Mouse (Mus musculus): ENCODE data around the gene Fam166b. TPM values are rescaled to one million over a fixed set of nuclear protein-coding genes. Genes with fewer than 3 reads are reported as not detected.

The Fam166b gene
- total RNA-seq, 2 experiments from 2014 or later, result not detected

DNA sequence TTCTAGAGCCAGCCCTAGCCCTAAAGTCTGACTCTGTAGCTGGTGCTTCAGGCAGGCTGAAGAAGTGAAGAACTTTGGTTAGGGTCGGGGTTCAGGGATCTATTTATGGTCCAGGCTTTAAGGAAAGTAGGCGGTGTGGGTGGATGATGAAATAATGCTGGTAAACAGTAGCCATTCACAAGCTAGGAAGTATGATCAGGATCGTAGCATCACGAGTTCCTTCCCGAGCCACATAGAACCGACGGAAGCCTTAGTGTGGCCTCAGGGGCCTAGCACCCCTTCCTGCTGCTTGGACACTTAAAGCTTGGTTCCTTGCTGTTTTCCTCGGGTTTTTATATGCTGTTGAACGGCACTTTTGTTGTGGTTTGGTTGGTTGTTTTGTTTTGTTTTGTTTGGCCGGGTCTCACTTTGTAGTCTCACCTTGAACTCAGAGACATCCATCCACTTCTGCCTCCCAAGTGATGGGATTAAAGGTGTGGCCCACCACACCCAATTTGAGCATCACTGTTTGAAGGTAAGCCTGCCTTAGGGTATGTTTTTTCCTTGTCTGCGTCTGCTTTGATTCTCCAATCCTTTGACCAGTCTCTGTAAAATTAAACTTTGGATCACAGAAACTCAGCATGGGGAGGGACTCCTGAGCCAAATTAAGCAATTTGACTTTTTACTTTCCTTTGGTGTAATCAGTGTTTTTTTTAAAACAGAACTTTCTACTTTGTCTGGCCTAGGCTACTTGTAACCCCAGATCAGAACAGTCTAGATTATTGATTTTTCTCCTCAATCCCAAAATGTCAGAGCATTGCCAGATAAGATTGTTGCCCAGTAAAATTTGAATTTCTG, 45.5 kb downstream of the Fam166b start:
- peak; percentile 27; the same call in 1 of the 2 replicates for ATAC-seq (ENCODE audit: poor library complexity, severe bottlenecking)

DNA sequence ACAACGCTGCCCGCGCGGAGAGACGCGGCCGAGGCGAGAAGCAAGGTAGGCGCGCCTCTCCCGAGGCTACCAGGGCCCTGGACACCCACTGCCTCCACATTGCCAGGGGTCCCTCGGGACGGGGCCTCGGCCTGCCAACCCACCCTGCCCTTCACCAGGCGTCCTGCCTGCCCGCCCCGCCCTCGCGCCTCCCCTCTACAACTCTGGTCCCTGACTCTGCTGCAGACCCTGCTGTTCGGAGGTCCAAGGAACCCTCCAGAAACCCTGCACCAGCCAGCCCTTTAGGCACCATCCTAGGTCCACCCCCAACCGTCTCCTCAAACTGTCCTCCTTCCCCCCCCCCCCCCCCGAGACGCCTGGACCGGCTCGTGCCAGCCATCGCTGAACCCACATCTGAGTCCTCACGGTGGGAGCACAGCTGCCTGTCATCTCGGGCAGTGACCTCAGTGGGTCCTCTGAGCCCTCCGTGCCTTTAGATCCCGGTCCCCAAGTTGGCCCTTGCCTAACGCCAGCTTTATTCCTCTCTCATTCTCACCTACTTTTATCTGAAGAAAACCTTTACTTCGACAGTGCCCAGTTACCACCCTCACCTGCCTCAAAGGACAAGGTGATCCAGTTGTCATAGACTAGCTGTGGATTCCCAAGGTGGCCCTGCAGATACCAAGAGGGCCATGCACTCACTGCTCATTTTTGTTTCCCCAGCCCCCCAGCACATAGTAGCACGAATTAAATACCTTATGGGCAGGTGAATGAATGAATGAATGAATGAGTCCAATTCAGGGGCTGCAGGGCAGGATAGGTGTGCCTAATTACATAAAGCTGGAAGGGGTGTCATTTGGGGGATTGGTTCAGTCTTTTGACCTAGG, 46.5 kb downstream of the Fam166b start:
- no peak for ATAC-seq (ENCODE audit: poor library complexity, severe bottlenecking)

DNA sequence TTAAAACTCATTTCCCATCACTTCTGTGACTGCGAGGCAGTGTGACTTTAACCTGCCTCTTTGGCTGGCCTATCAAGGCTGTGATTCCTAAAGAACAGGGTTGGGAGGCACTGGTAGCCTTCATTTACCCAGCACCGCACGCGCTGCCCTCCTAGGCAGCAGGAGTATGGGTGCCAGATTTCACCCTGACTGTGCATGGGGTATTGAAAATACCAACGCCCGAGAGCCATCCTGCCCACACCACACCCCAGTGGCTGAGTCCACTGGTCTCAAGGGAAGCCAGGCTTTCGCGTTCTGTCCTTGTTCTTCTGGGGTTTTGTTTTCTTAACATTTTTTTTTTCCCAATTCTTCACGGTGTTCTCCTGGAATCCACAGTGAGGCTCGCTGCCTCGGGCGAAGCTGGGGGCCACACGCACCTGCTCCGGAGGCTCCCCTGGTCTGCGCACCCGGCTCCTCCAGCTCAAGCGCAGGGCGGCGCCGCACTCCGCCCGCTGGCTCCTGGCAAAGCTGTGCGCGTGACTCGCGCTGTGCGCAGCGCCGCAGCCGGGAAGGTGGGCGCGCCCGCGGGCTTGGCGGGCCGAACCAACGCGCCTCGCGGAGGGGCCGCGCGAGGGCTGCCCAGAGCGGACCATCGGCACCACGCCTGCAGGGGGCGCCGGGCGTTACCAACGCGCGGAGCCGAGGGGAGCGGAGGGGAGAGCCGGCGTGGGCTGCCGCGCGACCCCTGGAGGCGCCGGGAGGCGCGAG, 47.4 kb downstream of the Fam166b start, which contains the start of gene Rusc2:
Rusc2 (plus strand) TSS at position 572 of the 747 bp plus-strand sequence.
- peak; percentile 88 for ATAC-seq (ENCODE audit: poor library complexity, severe bottlenecking)

DNA sequence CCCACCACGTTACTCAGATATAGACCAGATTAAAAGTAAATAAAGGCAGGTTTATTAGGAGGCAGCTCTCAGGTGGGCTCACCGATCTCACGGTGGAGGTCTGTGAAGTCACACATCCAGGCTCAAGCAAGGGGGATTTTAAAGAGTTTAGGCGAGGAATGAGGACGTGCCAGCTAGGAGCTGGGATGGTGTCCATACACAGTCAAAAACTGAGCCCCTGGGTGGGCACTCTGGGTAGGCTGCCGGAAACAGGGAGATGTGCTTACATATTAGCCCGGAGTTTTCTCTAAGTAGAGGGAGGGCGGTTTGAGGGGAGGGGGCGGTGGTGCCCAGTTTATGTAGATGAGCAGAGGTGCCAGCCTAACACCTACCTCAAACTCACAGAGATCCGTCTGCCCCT, 48.0 kb downstream of the Fam166b start:
- no peak for ATAC-seq (ENCODE audit: poor library complexity, severe bottlenecking)

DNA sequence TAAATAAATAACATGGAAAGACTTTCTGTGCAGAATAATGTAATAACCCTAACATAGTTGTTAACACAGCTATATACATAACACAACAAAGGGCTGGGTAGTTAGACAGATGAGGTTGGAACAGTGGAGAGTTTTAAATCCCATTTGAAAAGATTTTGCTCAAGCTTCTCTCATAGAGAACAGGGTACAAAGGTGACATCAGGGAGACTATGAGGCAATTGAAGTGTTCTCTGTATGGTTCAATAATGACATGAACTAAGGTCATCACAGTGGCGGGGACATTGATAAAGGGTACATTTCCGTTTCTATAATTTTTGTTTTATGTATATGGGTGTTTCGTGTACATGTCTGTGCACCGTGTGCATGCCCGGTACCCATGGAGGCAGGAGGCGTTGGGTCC, 49.3 kb downstream of the Fam166b start:
- no peak for ATAC-seq (ENCODE audit: poor library complexity, severe bottlenecking)

Other genes with a start within 250 kb of the Fam166b start
- 0.13 and 0.36 TPM in 2 replicates for gene Atp8b5, start 162.0 kb downstream of the Fam166b start, total RNA-seq (2015)
- gene Atp8b5, start 162.0 kb downstream of the Fam166b start, total RNA-seq (2017), result 0.04 and 0.20 TPM in 2 replicates
- 2.1 and 3.0 TPM in 2 replicates for gene Rusc2, start 47.2 kb downstream of the Fam166b start, total RNA-seq (2015)
- 0.77 and 2.3 TPM in 2 replicates for gene Rusc2, start 47.2 kb downstream of the Fam166b start, total RNA-seq (2017)
- gene Tesk1, start 12.8 kb upstream of the Fam166b start, total RNA-seq (2015), result 5.7 and 6.3 TPM in 2 replicates
- 7.6 and 9.3 TPM in 2 replicates for gene Tesk1, start 12.8 kb upstream of the Fam166b start, total RNA-seq (2017)
- gene Cd72, start 25.5 kb upstream of the Fam166b start, total RNA-seq (2015), result 0.57 and 2.5 TPM in 2 replicates
- gene Cd72, start 25.5 kb upstream of the Fam166b start, total RNA-seq (2017), result 3.0 and 3.5 TPM in 2 replicates
- gene Sit1, start 54.6 kb upstream of the Fam166b start, total RNA-seq (2015), result not detected in 2 replicates
- gene Sit1, start 54.6 kb upstream of the Fam166b start, total RNA-seq (2017), result 0.77 TPM in 1 of 2 replicates, not detected in the other
- 16.7 and 17.5 TPM in 2 replicates for gene Ccdc107, start 63.8 kb upstream of the Fam166b start, total RNA-seq (2015)
- 23.6 and 32.6 TPM in 2 replicates for gene Ccdc107, start 63.8 kb upstream of the Fam166b start, total RNA-seq (2017)
- 54.6 and 60.0 TPM in 2 replicates for gene Arhgef39, start 70.6 kb upstream of the Fam166b start, total RNA-seq (2015)
- gene Arhgef39, start 70.6 kb upstream of the Fam166b start, total RNA-seq (2017), result 52.3 and 54.1 TPM in 2 replicates
- gene Car9, start 77.8 kb upstream of the Fam166b start, total RNA-seq (2015), result 3.0 and 3.5 TPM in 2 replicates
- 0.41 and 1.1 TPM in 2 replicates for gene Car9, start 77.8 kb upstream of the Fam166b start, total RNA-seq (2017)
- gene Tpm2, start 94.6 kb upstream of the Fam166b start, total RNA-seq (2015), result 0.11 TPM in 1 of 2 replicates, not detected in the other
- 0.11 and 0.33 TPM in 2 replicates for gene Tpm2, start 94.6 kb upstream of the Fam166b start, total RNA-seq (2017)
- 29.4 and 33.0 TPM in 2 replicates for gene Creb3, start 133.2 kb upstream of the Fam166b start, total RNA-seq (2015)
- 84.6 and 101 TPM in 2 replicates for gene Creb3, start 133.2 kb upstream of the Fam166b start, total RNA-seq (2017)
- 226 and 299 TPM in 2 replicates for gene Tln1, start 133.6 kb upstream of the Fam166b start, total RNA-seq (2015)
- 408 and 426 TPM in 2 replicates for gene Tln1, start 133.6 kb upstream of the Fam166b start, total RNA-seq (2017)
- gene Rgp1, start 149.6 kb upstream of the Fam166b start, total RNA-seq (2015), result 18.6 and 20.8 TPM in 2 replicates
- gene Rgp1, start 149.6 kb upstream of the Fam166b start, total RNA-seq (2017), result 8.2 and 24.7 TPM in 2 replicates
- 8.4 and 8.5 TPM in 2 replicates for gene Gba2, start 149.7 kb upstream of the Fam166b start, total RNA-seq (2015)
- 9.5 and 9.8 TPM in 2 replicates for gene Gba2, start 149.7 kb upstream of the Fam166b start, total RNA-seq (2017)
- gene Msmp, start 155.4 kb upstream of the Fam166b start, total RNA-seq (2015), result not detected in 2 replicates
- gene Msmp, start 155.4 kb upstream of the Fam166b start, total RNA-seq (2017), result not detected in 2 replicates
- 0.29 and 1.7 TPM in 2 replicates for gene Npr2, start 202.8 kb upstream of the Fam166b start, total RNA-seq (2015)
- gene Npr2, start 202.8 kb upstream of the Fam166b start, total RNA-seq (2017), result 0.33 and 1.3 TPM in 2 replicates
- gene Spag8, start 224.5 kb upstream of the Fam166b start, total RNA-seq (2015), result not detected in 2 replicates
- not detected in 2 replicates for gene Spag8, start 224.5 kb upstream of the Fam166b start, total RNA-seq (2017)
- gene Hint2, start 227.3 kb upstream of the Fam166b start, total RNA-seq (2015), result 23.8 and 24.3 TPM in 2 replicates
- gene Hint2, start 227.3 kb upstream of the Fam166b start, total RNA-seq (2017), result 24.6 and 27.9 TPM in 2 replicates
- 0.27 and 0.42 TPM in 2 replicates for gene Tmem8b, start 239.8 kb upstream of the Fam166b start, total RNA-seq (2015)
- 0.04 and 0.16 TPM in 2 replicates for gene Tmem8b, start 239.8 kb upstream of the Fam166b start, total RNA-seq (2017)
- gene Fam221b, start 240.0 kb upstream of the Fam166b start, total RNA-seq (2015), result 0.11 TPM in 1 of 2 replicates, not detected in the other
- 0.20 and 0.33 TPM in 2 replicates for gene Fam221b, start 240.0 kb upstream of the Fam166b start, total RNA-seq (2017)

Data from megakaryocyte, adult 5-6 weeks (primary cell).